Mouse (Mus musculus) retina, postnatal 7 days (tissue): ENCODE measurements around the gene Snx18.
A peak's percentile ranks its signal among the peaks of the same experiment; 100 is the strongest.

Experiments used
- DNase-seq: peaks from one replicate; pipeline ENCODE4 v3.0.0-alpha.2; 2012; ENCODE audit warnings: low read depth, low spot score

Gene Snx18

DNA sequence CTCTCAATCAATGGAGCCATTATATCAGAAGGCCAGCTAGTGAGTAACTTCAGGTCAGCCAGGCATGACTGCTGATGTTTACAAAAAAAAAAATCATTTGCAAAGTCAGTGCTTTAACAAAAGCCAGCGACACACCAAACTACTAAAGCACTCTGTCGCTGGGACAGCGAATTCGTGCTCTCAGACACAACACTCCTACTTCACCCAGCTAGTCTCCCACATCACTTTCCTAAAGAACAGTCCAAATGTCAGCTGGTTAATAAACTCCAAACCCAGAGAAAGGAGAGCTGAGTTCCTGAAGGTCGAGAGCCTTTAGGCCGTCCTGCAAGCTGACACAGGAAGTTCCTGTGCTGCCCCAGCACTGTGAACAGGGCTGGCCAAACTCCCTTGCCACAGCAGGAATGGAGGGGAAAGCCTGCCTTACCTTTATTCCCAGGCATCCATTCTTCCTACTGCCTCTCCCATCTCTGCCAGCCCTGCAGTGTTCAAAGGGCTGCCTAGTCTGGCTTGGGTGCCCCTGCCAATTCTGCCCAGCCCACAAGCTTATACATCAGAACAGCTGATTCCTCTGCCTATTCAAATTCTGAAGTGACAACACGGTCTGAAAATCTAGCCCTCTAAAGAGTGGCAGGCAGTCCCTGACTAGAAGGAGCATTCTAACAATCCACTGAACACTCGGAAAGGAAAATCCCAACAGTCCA lies 2.2 kb downstream of the Snx18 start:
- DNase-seq, result no peak

DNA sequence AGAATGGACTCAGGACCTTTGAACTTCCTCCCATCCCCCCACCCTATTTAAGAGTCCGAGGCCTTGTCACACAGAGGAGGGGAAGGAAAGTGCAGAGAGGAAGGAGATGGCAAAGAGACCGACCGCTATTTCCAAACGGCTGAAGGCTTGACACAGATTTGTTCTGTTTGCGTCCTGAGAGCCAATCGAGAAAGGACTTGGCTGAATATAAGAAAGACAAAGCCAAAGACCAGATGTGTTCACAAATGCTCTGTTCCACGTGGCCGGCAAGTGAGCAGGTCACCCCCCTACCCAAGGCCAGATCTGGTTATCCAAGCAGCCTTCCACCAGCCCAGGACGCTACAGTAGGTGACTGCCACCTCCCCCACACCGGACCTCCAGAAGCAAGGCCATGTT lies 2.8 kb downstream of the Snx18 start:
- DNase-seq, result no peak

DNA sequence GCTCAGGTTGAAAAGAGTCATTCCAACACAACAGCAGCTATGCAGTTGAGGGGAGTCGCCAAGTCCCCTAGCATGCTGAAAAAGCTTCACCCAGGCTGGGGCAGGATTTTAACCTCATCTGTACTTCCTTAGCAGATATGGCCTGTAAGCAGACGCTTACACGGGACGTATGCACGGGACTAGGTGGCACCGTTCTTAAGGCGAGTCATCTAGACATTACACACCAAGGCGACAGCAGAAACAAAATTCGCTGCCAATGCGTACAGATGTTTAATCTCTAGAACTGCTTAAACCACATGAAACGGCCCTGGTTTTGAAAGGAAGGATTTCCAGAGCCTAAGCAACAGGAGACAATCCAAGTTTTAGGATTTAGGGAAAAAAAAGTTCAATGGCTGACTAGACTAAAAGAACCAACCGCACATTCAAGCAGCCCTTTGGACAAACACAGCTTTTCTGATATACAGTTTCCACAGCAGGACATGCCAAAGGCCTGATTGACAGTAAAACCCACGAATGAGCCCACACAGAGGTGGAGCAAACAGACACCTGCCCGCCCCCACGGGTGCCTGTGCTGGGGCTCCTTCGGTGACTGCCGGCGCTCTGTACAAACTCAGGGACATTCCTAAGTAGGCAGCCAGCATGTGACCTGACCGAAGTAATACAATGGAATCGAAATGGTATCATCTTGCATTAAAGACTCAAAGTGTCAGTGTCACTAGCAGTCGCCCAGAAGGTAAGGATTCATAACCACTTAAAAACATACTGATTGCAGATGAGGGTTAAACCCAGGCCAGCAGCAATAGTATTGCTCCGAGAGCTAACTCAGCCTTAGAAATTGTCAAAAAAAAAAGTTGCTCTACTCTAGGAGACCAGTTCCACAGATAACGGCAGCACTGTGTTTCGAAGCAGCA lies 3.5 kb downstream of the Snx18 start:
- peak; percentile 60 for DNase-seq

DNA sequence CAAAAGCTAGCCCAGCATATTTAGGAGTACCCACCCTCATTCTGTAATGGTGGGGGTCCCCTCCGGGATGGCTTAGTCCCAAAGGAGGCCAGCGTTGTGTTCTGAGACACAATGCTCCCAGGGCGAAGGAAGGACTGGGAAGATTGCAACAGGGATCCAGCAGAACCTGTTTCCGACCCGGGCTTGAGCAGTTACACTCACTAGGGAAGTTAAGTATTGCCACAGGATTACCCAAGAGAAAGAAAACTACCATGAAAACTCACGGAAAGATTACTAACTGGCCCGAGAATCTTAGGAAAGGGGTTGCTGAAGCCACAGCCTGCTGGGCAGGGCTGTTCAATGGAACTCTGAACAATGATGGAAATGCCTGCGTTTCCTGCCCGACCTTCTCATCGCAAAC lies 4.5 kb downstream of the Snx18 start:
- no peak for DNase-seq

DNA sequence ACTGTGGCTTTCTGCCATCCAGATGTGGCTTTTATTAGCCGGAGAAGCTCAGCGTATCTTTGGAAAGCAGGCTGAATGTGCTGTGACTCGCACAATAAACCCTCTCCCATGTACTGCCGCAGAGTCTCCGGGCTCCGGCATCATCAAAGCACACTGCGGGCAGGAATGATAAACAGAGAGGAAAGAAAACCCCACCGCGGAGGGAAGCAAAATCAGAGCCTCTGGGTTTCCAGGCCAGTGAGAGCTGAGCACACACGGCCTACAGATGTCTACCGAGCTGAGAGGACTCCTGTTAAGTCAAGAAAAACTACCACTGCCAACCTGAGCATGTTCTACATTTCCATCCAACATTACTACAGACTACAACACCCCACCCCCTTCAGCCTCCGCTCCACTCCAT lies 5.0 kb downstream of the Snx18 start:
- DNase-seq, result no peak

DNA sequence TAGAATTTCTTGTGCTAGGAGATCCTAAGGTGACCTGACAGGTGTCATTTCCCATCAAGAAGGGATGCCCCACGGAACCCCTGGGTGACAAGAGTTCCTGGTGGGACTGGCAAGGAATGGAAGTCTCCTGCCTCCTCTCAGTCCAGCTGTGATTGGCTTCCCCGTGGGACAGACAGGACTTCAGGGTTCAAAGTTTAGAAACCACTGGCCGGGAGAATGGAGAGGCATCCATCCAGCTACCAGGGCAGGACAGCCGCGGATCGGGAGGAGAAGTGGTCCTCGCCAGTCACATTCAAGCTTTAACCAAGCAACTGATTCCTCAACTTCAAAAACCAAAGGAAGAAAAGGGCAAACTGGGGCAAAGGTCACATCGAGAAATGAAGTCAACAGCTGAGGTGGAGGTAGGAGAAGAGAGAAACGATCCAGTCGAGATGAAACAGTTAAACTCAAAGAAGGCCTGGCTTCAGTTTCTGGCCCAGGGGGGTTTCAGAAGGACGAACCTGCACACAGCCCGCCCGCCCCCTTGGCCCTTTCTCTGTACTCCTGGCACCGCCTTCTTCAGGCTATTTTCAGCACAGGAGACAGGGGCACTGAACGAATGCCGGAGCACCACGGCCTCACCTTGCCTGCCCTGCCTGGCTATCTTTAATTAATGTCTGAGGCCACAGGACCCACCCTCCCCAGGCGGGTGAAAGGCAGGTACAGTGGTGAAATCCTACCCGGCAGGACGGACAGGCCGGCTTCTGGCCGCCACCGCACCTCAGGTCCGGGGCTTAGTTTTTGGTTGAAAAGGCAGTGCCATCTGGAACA lies 6.0 kb downstream of the Snx18 start:
- DNase-seq, result no peak

DNA sequence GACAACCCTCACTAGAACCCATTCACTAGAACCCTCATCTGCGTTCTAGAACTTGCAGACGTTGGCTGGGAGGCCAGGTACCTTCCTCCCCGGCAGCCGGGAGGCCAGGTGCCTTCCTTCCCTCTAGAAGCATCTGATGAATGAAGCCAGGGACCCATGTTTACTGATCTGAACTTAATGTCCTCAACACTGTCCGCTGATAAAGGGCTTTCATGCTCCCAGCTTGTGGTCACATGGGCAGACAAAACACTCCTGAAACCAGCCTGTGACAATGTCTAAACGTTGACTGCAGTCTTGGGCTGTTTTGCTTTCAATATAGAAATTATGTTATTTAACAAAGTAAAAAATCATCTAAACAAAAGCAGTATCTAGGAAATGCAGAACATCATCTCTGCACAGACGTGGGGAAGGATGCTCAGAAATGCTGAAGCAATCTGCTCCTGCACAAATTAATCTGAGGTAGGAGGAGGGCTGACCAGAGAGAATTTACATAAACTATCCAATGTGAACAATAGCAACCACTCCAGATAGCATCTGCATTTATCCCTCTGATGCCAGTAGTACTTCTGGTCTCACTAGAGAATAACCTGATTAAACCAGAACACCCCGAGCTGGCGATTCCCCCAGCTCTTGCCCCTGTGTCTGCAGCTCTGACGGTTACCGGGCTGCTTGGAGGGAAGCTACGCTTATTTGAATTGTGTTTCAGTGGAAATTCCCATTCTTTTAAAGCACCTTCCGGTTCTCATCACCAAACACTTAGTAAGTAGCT lies 7.4 kb downstream of the Snx18 start:
- no peak for DNase-seq

DNA sequence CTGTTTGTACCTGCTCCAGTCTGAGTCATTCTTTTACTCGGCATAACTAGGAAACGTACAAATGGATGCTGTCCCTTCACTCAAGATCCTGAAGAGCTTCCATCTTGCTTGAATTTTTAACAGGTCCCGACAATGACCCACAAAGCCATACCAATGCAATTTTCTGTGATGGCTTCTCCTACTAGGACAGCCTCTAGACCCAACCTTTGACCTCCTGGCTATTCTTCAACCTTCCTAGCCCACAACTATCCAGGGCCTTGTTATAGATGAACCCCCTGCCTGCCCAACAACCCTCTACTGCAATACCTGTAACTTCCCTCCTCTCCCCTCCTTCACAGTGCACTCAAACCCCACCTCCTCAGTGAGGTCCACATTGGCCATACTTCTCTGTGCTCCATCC lies 8.9 kb downstream of the Snx18 start:
- DNase-seq, result no peak

DNA sequence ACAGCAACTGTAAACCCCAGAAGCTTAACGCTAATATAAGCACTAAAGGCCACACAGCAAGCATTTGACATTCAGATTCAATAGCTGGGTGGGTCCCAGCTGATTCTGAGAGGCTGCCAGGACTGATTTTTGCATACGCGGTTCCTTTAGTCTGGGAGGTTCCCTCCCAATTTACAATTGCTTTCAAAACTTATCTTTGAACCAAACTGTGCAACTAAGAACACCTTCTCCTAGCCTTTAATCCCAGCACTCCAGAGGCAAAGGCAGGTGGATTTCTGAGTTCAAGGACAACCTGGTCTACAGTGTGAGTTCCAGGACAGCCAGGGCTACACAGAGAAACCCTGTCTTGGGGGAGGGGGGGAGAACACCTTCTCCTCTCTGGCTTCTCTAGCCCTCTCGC lies 10.5 kb downstream of the Snx18 start:
- DNase-seq, result no peak

DNA sequence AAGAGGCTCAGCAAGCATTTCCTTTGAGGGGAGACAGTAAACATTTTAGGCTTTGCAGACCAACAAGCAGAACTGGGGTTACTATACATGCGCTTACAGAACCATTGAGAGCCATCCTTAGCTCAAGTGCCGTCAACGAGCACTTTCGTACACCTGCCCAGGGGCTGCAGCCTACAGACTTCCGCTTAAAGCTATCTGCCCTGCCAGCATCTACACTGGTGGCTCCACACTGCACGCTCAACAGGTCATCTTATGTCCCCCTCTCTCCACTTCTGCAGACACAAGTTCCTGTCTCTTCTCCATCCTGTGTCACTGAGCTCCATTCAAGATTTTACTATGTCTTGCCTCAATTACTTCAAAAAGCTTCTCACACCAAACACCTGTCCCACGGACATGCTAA lies 11.0 kb downstream of the Snx18 start:
- no peak for DNase-seq

DNA sequence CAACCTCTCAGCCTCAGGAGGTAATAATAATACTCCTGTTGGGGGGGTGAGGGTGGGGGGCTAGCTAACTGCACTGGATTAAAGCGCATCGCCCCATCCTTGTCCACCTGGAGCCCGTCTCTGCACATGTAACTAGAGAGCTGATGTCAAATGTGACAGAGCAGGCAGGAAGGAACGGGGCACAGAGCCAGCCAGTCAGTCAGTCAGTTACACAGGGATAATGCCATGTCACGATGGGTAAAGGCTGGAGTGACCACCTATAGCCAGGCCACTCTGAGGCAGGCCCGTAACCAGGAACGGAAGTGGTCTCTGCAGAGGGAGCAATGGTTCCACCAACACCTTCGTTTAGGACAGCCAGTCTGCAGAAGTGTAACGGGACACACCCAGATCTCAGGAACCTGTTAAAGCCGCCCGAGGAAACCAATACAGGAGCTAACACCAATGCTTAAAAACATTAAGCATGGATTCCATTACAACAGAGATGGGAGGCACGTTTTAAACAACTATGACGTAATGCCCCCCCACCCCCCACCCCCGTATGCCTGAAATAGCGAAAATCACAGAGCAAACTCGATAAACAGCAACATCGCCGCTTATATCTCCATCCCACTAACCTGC lies 11.5 kb downstream of the Snx18 start:
- DNase-seq, result no peak

DNA sequence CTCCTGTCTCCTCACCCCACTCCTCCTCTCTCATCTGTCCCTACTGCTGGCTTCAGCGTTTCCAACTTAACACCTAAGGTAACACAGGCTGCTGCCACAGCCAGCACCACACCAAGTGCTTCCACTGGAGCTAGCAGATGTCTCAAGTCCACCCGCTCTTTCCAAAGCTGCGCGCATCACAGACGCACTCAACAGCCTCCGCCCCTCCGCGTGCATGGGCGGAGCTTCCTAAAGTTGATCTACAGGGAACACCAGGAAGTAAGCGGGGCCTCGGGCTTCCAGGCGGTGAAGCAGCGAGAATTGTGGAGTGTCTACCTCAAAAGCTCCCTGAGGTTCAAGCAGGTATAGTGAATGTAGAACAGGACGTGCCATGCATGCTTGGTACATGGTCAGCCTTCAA lies 12.2 kb downstream of the Snx18 start:
- no peak for DNase-seq

DNA sequence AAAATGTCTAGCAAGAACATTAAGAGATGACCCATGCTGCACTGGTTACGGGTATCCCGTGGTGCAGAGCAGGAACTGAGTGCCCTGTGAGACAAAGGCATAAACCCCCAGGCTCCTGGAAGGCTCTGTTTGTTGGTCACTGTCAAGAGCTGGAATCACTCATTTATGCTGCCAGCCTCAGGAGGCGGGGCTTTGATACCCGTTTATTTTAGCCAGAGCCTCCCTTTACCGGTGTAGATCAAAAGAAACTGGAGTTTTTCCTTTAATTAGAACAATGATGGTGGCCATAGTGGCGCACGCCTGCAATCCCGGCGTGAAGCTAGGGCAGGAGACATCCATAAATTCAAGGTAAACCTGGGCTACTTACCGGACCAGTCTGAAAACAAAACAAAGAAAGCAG lies 12.7 kb downstream of the Snx18 start:
- DNase-seq, result no peak

DNA sequence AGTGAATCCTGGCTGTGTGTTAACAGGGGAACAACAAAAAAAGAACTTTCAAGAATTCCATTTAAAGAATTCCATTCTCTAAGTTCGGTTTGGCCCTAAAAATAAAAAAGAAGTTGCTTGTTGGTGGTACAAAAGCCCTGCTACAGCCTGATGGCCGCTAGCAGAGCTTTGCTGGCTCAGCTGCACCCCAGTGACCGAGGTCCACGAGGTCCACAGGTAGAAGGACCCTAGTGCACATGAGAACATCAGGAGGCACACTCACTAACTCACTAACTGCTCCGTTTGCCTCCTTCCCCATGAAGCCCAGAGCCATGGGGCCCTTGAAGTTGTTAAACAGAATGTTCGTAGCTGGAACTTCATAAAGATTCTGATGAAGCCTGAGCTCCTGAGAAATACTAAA lies 14.0 kb downstream of the Snx18 start:
- no peak for DNase-seq

DNA sequence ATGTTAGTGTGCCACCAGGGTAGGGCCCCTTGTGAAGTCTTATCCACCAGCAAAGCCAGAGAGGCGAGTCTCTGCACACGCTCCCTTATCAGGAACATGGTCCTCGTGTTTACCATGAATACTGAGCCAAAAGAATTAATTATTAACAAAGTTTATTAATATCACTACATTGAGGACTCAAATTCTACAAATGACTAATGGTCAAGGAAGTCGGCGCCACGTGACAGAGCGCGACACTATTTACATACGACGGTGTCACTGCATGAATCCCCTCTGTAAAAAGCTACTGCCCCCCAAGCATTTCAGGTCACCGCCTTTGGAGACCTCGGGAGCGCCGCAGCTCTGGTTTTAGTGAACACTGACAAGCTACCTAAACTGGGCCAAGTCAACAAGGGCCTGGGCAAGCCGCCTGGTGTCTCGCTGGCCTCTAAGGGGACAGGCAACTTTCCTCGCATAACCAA lies 15.5 kb downstream of the Snx18 start:
- no peak for DNase-seq

DNA sequence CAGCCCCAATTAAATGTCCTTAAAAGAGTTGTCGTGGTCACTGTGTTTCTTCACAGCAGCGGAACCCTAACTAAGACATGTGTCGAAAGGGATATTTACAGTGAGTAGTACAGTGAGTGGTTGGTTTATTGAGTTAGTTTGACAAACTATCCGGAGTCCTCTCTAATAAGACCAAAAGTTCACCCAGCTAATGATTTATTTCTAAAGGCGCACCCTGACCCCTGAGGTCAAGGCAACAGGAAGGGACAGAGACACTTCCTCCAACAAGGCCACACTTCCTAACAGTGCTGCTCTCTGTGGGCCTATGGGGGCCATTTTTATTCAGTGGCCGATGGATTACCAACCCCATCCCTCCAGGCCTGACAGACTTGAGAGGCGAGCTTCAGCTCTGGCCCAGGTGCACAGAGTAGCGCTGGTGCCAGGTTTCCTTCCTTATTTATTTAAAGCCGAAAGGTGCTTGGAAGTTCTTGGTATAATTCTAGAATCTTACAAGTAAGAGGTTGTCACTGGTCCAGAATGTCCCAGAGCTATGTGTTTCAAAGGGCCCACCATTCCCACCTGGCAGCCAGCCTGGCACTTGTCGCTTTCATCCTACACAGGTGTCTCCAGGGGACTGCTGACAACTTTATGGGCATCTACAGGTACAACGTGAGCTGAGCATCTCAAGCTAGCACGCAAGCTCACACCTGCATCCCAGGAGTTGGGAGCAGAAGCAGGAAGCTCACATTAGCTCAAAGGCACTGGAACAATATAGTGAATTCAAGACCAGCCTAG lies 16.3 kb downstream of the Snx18 start:
- no peak for DNase-seq

DNA sequence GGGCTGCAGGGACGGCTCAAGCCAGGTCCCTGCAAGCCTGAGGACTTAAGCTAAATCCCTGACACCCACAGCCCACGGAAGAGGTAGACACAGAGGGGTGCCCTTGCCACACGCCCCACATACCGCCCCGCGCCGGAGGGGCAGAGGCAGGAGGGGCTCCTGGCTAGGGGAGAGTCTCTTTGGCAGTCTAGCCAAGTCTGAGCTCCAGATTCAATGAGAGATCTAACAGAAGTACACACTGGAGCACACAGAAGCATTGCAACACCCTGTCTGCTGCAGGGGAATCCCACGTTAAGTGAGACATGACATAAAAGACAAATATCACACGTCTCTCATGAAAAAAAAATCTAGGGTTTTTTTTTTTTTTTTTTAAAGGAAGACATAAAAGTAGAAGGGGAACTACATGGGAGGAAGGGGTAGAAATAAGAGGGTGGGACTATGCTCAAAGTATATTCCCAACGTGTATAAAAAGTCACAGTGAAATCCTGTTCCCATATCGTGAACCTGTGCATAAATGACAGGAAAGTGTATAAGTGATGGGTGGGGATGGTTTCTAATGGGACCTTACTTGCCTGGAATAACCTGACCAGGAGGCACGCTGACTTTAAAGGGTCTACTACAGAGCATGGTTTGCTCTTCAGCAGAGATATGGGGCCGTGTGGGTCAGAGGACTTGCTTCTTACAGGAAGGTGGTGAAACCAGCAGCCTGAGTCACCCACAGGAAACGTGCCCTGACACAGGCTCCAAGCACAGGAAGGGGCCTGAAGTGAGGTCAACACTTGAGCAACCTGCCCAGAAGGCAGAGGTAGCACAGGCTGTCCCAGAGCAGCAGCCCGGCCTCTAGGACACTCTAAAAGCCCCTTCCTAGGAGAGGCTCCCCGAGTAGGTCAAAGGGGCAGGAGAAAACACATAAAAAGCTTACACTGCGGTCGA lies 17.6 kb downstream of the Snx18 start:
- DNase-seq, result no peak

DNA sequence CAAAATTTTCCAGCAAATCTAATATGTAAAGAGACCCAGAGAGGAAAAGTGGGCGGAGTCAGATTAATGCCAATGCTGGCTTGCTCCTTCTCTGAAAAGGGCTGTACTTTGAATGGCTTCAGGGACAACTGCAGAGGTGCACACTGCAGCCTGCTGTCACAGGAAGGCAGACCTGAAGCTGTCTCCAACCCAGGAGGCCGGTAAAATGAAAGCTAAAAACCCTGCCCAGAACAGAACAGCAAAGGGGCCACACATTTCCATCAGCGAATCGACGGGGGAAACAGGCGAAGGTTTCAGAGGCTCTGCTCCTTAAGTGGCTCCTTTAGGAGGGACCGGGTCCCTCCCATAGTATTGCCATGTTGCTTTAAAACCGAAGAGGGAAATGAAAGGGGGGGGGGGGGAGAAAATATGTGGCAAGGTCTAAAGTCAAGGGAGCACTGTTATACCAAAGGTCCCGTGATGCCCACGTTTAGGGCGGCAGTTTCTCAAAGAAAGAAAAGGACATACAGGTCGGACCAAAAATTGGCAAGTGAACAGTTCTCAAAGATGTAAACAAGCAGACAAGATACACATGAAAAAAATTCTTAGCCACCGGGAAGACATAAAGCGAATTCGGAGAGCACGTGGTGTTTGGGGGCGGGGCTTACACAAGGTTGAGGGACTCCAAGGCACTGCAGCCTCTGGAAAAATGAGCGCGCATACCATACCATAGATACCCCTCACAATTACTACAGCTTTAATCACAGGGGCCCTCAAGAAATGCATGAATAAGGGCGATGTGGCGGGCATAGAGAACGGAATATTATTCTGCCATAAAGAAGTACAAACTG lies 18.4 kb downstream of the Snx18 start:
- no peak for DNase-seq
